Mouse (Mus musculus): ENCODE results near the gene Cinp. TPM values are rescaled to one million over a fixed set of nuclear protein-coding genes. Genes with fewer than 3 reads are reported as not detected.

Gene Cinp
- polyA plus RNA-seq, 1 experiment from 2014 or later, result 85.0 TPM

- H3K36me3 ChIP-seq (ENCODE audit: control insufficient read depth, insufficient read depth, low read length), result no peaks in the 10 kb centered on the region
- no peaks in the 10 kb centered on the region for H3K9me3 ChIP-seq (ENCODE audit: control insufficient read depth, low read length)
- H3K4me1 ChIP-seq (replicated peaks; ENCODE audit: control insufficient read depth, insufficient read depth, low read length), result no peaks in the 10 kb centered on the region
- WGBS, result 72% methylated on average over 3 of the region's 3 CpGs
- DNase-seq (ENCODE audit: low spot score), result no peak
- H3K9ac ChIP-seq (ENCODE audit: low read length), result no peak overlapping the region
- H3K27ac ChIP-seq (ENCODE audit: low read depth), result no peak overlapping the region
- ATAC-seq (replicated peaks; ENCODE audit: low FRiP score, low TSS enrichment, low read depth), result no peak
- no peak overlapping the region for H3K4me2 ChIP-seq (ENCODE audit: low read length)
- H3K4me3 ChIP-seq (ENCODE audit: low read depth, low read length), result no peak overlapping the region
- no peaks in the 10 kb centered on the region for H3K27me3 ChIP-seq (replicated peaks; ENCODE audit: control insufficient read depth, insufficient read depth, low read length)
Observed at GRCm38 (mm10) chr12:110907845-110908244, 18.9 kb upstream of the Cinp start.

GRCm38 (mm10) chr12:110903536-110903935 lies 14.6 kb upstream of the Cinp start:
- Histone ChIP-seq H3K4me3 (ENCODE audit: low read depth, low read length) (no peak overlapping the region), H3K27me3 (replicated peaks; ENCODE audit: control insufficient read depth, insufficient read depth, low read length) (no peaks in the 10 kb centered on the region), H3K4me2 (ENCODE audit: low read length) (no peak overlapping the region), H3K36me3 (ENCODE audit: control insufficient read depth, insufficient read depth, low read length) (peaks cover 3% of the 10 kb centered on the region), H3K9me3 (ENCODE audit: control insufficient read depth, low read length) (no peaks in the 10 kb centered on the region), H3K9ac (ENCODE audit: low read length) (no peak overlapping the region), H3K27ac (ENCODE audit: low read depth) (no peak overlapping the region), H3K4me1 (replicated peaks; ENCODE audit: control insufficient read depth, insufficient read depth, low read length) (no peaks in the 10 kb centered on the region)
- WGBS, result 88% methylated on average over 2 of the region's 2 CpGs
- no peak for DNase-seq (ENCODE audit: low spot score)
- ATAC-seq (replicated peaks; ENCODE audit: low FRiP score, low TSS enrichment, low read depth), result no peak

- DNase-seq (ENCODE audit: low spot score), result no peak
- no peaks in the 10 kb centered on the region for H3K4me1 ChIP-seq (replicated peaks; ENCODE audit: control insufficient read depth, insufficient read depth, low read length)
- no peak for ATAC-seq (replicated peaks; ENCODE audit: low FRiP score, low TSS enrichment, low read depth)
- no peaks in the 10 kb centered on the region for H3K9me3 ChIP-seq (ENCODE audit: control insufficient read depth, low read length)
- WGBS, result 75% methylated on average over 4 of the region's 4 CpGs
- no peak overlapping the region for H3K9ac ChIP-seq (ENCODE audit: low read length)
- peaks cover 6% of the 10 kb centered on the region for H3K36me3 ChIP-seq (ENCODE audit: control insufficient read depth, insufficient read depth, low read length)
- H3K4me3 ChIP-seq (ENCODE audit: low read depth, low read length), result no peak overlapping the region
- H3K27ac ChIP-seq (ENCODE audit: low read depth), result no peak overlapping the region
- H3K4me2 ChIP-seq (ENCODE audit: low read length), result no peak overlapping the region
- H3K27me3 ChIP-seq (replicated peaks; ENCODE audit: control insufficient read depth, insufficient read depth, low read length), result no peaks in the 10 kb centered on the region
Observed at GRCm38 (mm10) chr12:110902106-110902505, 13.2 kb upstream of the Cinp start.

GRCm38 (mm10) chr12:110891887-110892286 lies 2.9 kb upstream of the Cinp start:
- Histone ChIP-seq H3K4me1 (replicated peaks; ENCODE audit: control insufficient read depth, insufficient read depth, low read length) (peaks cover 16% of the 10 kb centered on the region; the same call in 1 of the 2 replicates), H3K4me3 (ENCODE audit: low read depth, low read length) (no peak overlapping the region), H3K27ac (ENCODE audit: low read depth) (no peak overlapping the region), H3K27me3 (replicated peaks; ENCODE audit: control insufficient read depth, insufficient read depth, low read length) (no peaks in the 10 kb centered on the region), H3K9ac (ENCODE audit: low read length) (no peak overlapping the region), H3K4me2 (ENCODE audit: low read length) (no peak overlapping the region), H3K36me3 (ENCODE audit: control insufficient read depth, insufficient read depth, low read length) (peaks cover 4% of the 10 kb centered on the region; the same call in 1 of the 2 replicates), H3K9me3 (ENCODE audit: control insufficient read depth, low read length) (no peaks in the 10 kb centered on the region)
- DNase-seq (ENCODE audit: low spot score) (no peak), ATAC-seq (replicated peaks; ENCODE audit: low FRiP score, low TSS enrichment, low read depth) (no peak)
- 88% methylated on average over 1 of the region's 1 CpGs for WGBS

GRCm38 (mm10) chr12:110888606-110889005 lies 339 bp downstream of the Cinp start:
- H3K36me3 ChIP-seq (ENCODE audit: control insufficient read depth, insufficient read depth, low read length), result peaks cover 3% of the 10 kb centered on the region; the same call in 1 of the 2 replicates
- H3K4me3 ChIP-seq (ENCODE audit: low read depth, low read length), result peak overlapping the region; percentile 91
- WGBS, result 0% methylated on average over 25 of the region's 25 CpGs
- H3K9me3 ChIP-seq (ENCODE audit: control insufficient read depth, low read length), result no peaks in the 10 kb centered on the region
- ATAC-seq (replicated peaks; ENCODE audit: low FRiP score, low TSS enrichment, low read depth) (no peak; the same call in 1 of the 2 replicates), DNase-seq (ENCODE audit: low spot score) (no peak)
- no peak overlapping the region for H3K27ac ChIP-seq (ENCODE audit: low read depth)
- peak overlapping the region; percentile 73 for H3K9ac ChIP-seq (ENCODE audit: low read length)
- peaks cover 16% of the 10 kb centered on the region; the same call in 1 of the 2 replicates for H3K4me1 ChIP-seq (replicated peaks; ENCODE audit: control insufficient read depth, insufficient read depth, low read length)
- peak overlapping the region; percentile 95 for H3K4me2 ChIP-seq (ENCODE audit: low read length)
- H3K27me3 ChIP-seq (replicated peaks; ENCODE audit: control insufficient read depth, insufficient read depth, low read length), result no peaks in the 10 kb centered on the region

- H3K27ac ChIP-seq (ENCODE audit: low read depth), result no peak overlapping the region
Observed at GRCm38 (mm10) chr12:110888106-110888505, 839 bp downstream of the Cinp start.

GRCm38 (mm10) chr12:110885251-110885650 lies 3.7 kb downstream of the Cinp start:
- Histone ChIP-seq H3K27ac (ENCODE audit: low read depth) (no peak overlapping the region), H3K27me3 (replicated peaks; ENCODE audit: control insufficient read depth, insufficient read depth, low read length) (no peaks in the 10 kb centered on the region), H3K9me3 (ENCODE audit: control insufficient read depth, low read length) (no peaks in the 10 kb centered on the region), H3K4me3 (ENCODE audit: low read depth, low read length) (no peak overlapping the region), H3K4me2 (ENCODE audit: low read length) (no peak overlapping the region), H3K4me1 (replicated peaks; ENCODE audit: control insufficient read depth, insufficient read depth, low read length) (peaks cover 15% of the 10 kb centered on the region; the same call in 1 of the 2 replicates), H3K36me3 (ENCODE audit: control insufficient read depth, insufficient read depth, low read length) (peaks cover 24% of the 10 kb centered on the region; the same call in 1 of the 2 replicates), H3K9ac (ENCODE audit: low read length) (no peak overlapping the region)
- ATAC-seq (replicated peaks; ENCODE audit: low FRiP score, low TSS enrichment, low read depth) (no peak), DNase-seq (ENCODE audit: low spot score) (no peak)
- WGBS, result 93% methylated on average over 2 of the region's 2 CpGs

More at GRCm38 (mm10) chr12:110888106-110888505, 839 bp downstream of the Cinp start:
- H3K4me3 ChIP-seq (ENCODE audit: low read depth, low read length), result peak overlapping the region; percentile 91
- peaks cover 6% of the 10 kb centered on the region; the same call in 1 of the 2 replicates for H3K36me3 ChIP-seq (ENCODE audit: control insufficient read depth, insufficient read depth, low read length)
- no peaks in the 10 kb centered on the region for H3K9me3 ChIP-seq (ENCODE audit: control insufficient read depth, low read length)
- H3K27me3 ChIP-seq (replicated peaks; ENCODE audit: control insufficient read depth, insufficient read depth, low read length), result no peaks in the 10 kb centered on the region
- H3K4me1 ChIP-seq (replicated peaks; ENCODE audit: control insufficient read depth, insufficient read depth, low read length), result peaks cover 16% of the 10 kb centered on the region; the same call in 1 of the 2 replicates
- 44% methylated on average over 12 of the region's 12 CpGs for WGBS
- DNase-seq (ENCODE audit: low spot score) (no peak), ATAC-seq (replicated peaks; ENCODE audit: low FRiP score, low TSS enrichment, low read depth) (no peak)
- H3K9ac ChIP-seq (ENCODE audit: low read length), result peak overlapping the region; percentile 73
- peak overlapping the region; percentile 95 for H3K4me2 ChIP-seq (ENCODE audit: low read length)

- no peaks in the 10 kb centered on the region for H3K4me1 ChIP-seq (replicated peaks; ENCODE audit: control insufficient read depth, insufficient read depth, low read length)
- 87% methylated on average over 7 of the region's 7 CpGs for WGBS
- no peak overlapping the region for H3K4me2 ChIP-seq (ENCODE audit: low read length)
- H3K4me3 ChIP-seq (ENCODE audit: low read depth, low read length), result no peak overlapping the region
- no peak overlapping the region for H3K27ac ChIP-seq (ENCODE audit: low read depth)
- H3K9ac ChIP-seq (ENCODE audit: low read length), result no peak overlapping the region
- no peaks in the 10 kb centered on the region for H3K27me3 ChIP-seq (replicated peaks; ENCODE audit: control insufficient read depth, insufficient read depth, low read length)
- ATAC-seq (replicated peaks; ENCODE audit: low FRiP score, low TSS enrichment, low read depth) (no peak), DNase-seq (ENCODE audit: low spot score) (no peak)
- H3K36me3 ChIP-seq (ENCODE audit: control insufficient read depth, insufficient read depth, low read length), result peaks cover 47% of the 10 kb centered on the region
- H3K9me3 ChIP-seq (ENCODE audit: control insufficient read depth, low read length), result no peaks in the 10 kb centered on the region
Observed at GRCm38 (mm10) chr12:110882291-110882690, 6.7 kb downstream of the Cinp start.

GRCm38 (mm10) chr12:110875351-110875750 lies 13.6 kb downstream of the Cinp start:
- no peak overlapping the region for H3K4me2 ChIP-seq (ENCODE audit: low read length)
- no peak for ATAC-seq (replicated peaks; ENCODE audit: low FRiP score, low TSS enrichment, low read depth)

More at GRCm38 (mm10) chr12:110875351-110875750, 13.6 kb downstream of the Cinp start:
- Histone ChIP-seq H3K27me3 (replicated peaks; ENCODE audit: control insufficient read depth, insufficient read depth, low read length) (no peaks in the 10 kb centered on the region), H3K4me1 (replicated peaks; ENCODE audit: control insufficient read depth, insufficient read depth, low read length) (no peaks in the 10 kb centered on the region), H3K9ac (ENCODE audit: low read length) (no peak overlapping the region), H3K9me3 (ENCODE audit: control insufficient read depth, low read length) (no peaks in the 10 kb centered on the region), H3K4me3 (ENCODE audit: low read depth, low read length) (no peak overlapping the region), H3K36me3 (ENCODE audit: control insufficient read depth, insufficient read depth, low read length) (peaks cover 88% of the 10 kb centered on the region), H3K27ac (ENCODE audit: low read depth) (no peak overlapping the region)
- no peak for DNase-seq (ENCODE audit: low spot score)
- WGBS, result 86% methylated on average over 2 of the region's 2 CpGs

All from intestine, embryonic 14.5 days (tissue).